Mouse (Mus musculus): ENCODE measurements around the gene Ppp1r12a.

GRCm38 (mm10) chr10:108237049-108237448 lies 75.1 kb downstream of the Ppp1r12a start:
- TF ChIP-seq CTCF (IDR thresholded peaks at IDR 0.05; ENCODE audit: low read depth) (no peak), EP300 (optimal IDR thresholded peaks at IDR 0.05) (no peak)
